Comparison of ENCODE assay signal across 8 mouse cellular contexts in genomic region chr4:58911831-58912628, GRCm38 (mm10). TPM values are rescaled to one million over a fixed set of nuclear protein-coding genes. Genes with fewer than 3 reads are reported as not detected.
DNase-seq lines count a peak whose midpoint lies in the region; ATAC-seq and TF ChIP-seq lines count a peak whose summit lies in the region.

No protein-coding gene starts in this region.

- peak overlapping the region; percentile 93 for H3K4me3 ChIP-seq in embryonic facial prominence, embryonic 11.5 days (ENCODE audit: low read depth, low read length)
- H3K4me3 ChIP-seq in intestine, postnatal 0 days (ENCODE audit: low read depth, low read length), result peak overlapping the region; percentile 77
- H3K4me3 ChIP-seq in midbrain, embryonic 16.5 days (ENCODE audit: low read depth, low read length), result peak overlapping the region; percentile 92

- peak; percentile 50 for DNase-seq in urinary bladder, postnatal 14 days (ENCODE audit: low spot score)
- no peak for DNase-seq in urinary bladder, postnatal 10 days (ENCODE audit: low spot score)
- peak; percentile 70 for DNase-seq in embryonic facial prominence, embryonic 11.5 days (ENCODE audit: low spot score)
- DNase-seq in liver, result peak; percentile 68
- peak; percentile 74 to 84 for DNase-seq in spleen, postnatal 10 days (ENCODE audit: low spot score in 2 of 2)

- H3K27ac ChIP-seq in embryonic facial prominence, embryonic 11.5 days (replicated peaks; ENCODE audit: low read depth, low read length), result peak overlapping the region; percentile 95
- peak overlapping the region; percentile 99 for H3K27ac ChIP-seq in intestine, postnatal 0 days (ENCODE audit: low read depth, low read length)
- peak overlapping the region; percentile 99 for H3K27ac ChIP-seq in midbrain, embryonic 16.5 days (ENCODE audit: low read length)

- H3K27me3 ChIP-seq in embryonic facial prominence, embryonic 11.5 days (ENCODE audit: control insufficient read depth, insufficient read depth, low read length), result no peaks in the 10 kb centered on the region
- H3K27me3 ChIP-seq in intestine, postnatal 0 days (replicated peaks; ENCODE audit: control insufficient read depth, insufficient read depth, low read length), result no peaks in the 10 kb centered on the region
- H3K27me3 ChIP-seq in midbrain, embryonic 16.5 days (ENCODE audit: control insufficient read depth, insufficient read depth, low read depth, low read length), result no peaks in the 10 kb centered on the region

- WGBS in embryonic facial prominence, embryonic 11.5 days, result under 1% methylated on average over 89 of the region's 126 CpGs
- WGBS in intestine, postnatal 0 days, result under 1% methylated on average over 107 of the region's 126 CpGs
- 0% methylated on average over 90 of the region's 126 CpGs for WGBS in midbrain, embryonic 16.5 days

- peak overlapping the region; percentile 61 for H3K4me2 ChIP-seq in embryonic facial prominence, embryonic 11.5 days (ENCODE audit: low read depth, low read length)
- H3K4me2 ChIP-seq in intestine, postnatal 0 days (replicated peaks; ENCODE audit: low read depth), result peak overlapping the region; percentile 76
- H3K4me2 ChIP-seq in midbrain, embryonic 16.5 days (ENCODE audit: low read length), result peak overlapping the region; percentile 85

- no peaks in the 10 kb centered on the region for H3K4me1 ChIP-seq in embryonic facial prominence, embryonic 11.5 days (ENCODE audit: control insufficient read depth, insufficient read depth, low read length)
- H3K4me1 ChIP-seq in intestine, postnatal 0 days (replicated peaks; ENCODE audit: control insufficient read depth, insufficient read depth, low read length), result 0 out of 2 replicates have a peak, but pooled peaks cover 7% of the 10 kb centered on the region
- H3K4me1 ChIP-seq in midbrain, embryonic 16.5 days (ENCODE audit: control insufficient read depth, insufficient read depth, low read length), result peaks cover 16% of the 10 kb centered on the region

- ATAC-seq in embryonic facial prominence, embryonic 11.5 days (replicated peaks; ENCODE audit: insufficient number of reproducible peaks, low FRiP score, low TSS enrichment, low read depth), result peak; percentile 80
- peak; percentile 13 for ATAC-seq in granulocyte monocyte progenitor cell, adult 5-6 weeks (replicated peaks; ENCODE audit: poor library complexity, severe bottlenecking)
- ATAC-seq in intestine, postnatal 0 days, result peak; percentile 57
- ATAC-seq in midbrain, embryonic 16.5 days, result peak; percentile 86

- H3K9ac ChIP-seq in embryonic facial prominence, embryonic 11.5 days (replicated peaks; ENCODE audit: low read length), result peak overlapping the region; percentile 96
- H3K9ac ChIP-seq in intestine, postnatal 0 days (ENCODE audit: low read depth, low read length), result peak overlapping the region; percentile 98
- peak overlapping the region; percentile 98 for H3K9ac ChIP-seq in midbrain, embryonic 16.5 days (ENCODE audit: low read depth, low read length)

- no peaks in the 10 kb centered on the region for H3K9me3 ChIP-seq in embryonic facial prominence, embryonic 11.5 days (replicated peaks; ENCODE audit: control insufficient read depth, low read length)
- no peaks in the 10 kb centered on the region for H3K9me3 ChIP-seq in intestine, postnatal 0 days (ENCODE audit: control insufficient read depth)
- no peaks in the 10 kb centered on the region for H3K9me3 ChIP-seq in midbrain, embryonic 16.5 days (replicated peaks; ENCODE audit: control insufficient read depth, low read length, poor library complexity, severe bottlenecking)

- no peaks in the 10 kb centered on the region for H3K36me3 ChIP-seq in embryonic facial prominence, embryonic 11.5 days (replicated peaks; ENCODE audit: control insufficient read depth, insufficient read depth, low read depth, low read length)
- no peaks in the 10 kb centered on the region for H3K36me3 ChIP-seq in intestine, postnatal 0 days (ENCODE audit: control insufficient read depth, insufficient read depth)
- no peaks in the 10 kb centered on the region for H3K36me3 ChIP-seq in midbrain, embryonic 16.5 days (ENCODE audit: control insufficient read depth, insufficient read depth, low read length)

- TF ChIP-seq CTCF in intestine, postnatal 0 days (IDR thresholded peaks at IDR 0.05; ENCODE audit: low read depth), result no peak

RNA-seq across cellular contexts. Expression of gene Ecpas, which starts 0.5 kb away (rescaled TPM):
- 40.5 and 47.2 TPM in 2 replicates for polyA plus RNA-seq in embryonic facial prominence, embryonic 11.5 days (2014; fragmentation: Nextera tagmentation; extraction: Ambion mirVana)
- 133 and 142 TPM in 2 replicates for total RNA-seq in granulocyte monocyte progenitor cell, adult 5-6 weeks (2014; fragmentation: Nextera tagmentation)
- total RNA-seq in granulocyte monocyte progenitor cell, adult 5-6 weeks (2017), result 88.5 and 92.9 TPM in 2 replicates
- polyA plus RNA-seq in intestine, postnatal 0 days (2015; fragmentation: Nextera tagmentation; extraction: Ambion mirVana), result 14.4 and 15.3 TPM in 2 replicates
- 33.2 and 38.6 TPM in 2 replicates for polyA plus RNA-seq in midbrain, embryonic 16.5 days (2015; fragmentation: Nextera tagmentation; extraction: Ambion mirVana)

RNA-seq across cellular contexts. Expression of gene Zkscan16, which starts 31.4 kb away (rescaled TPM):
- 0.97 and 1.4 TPM in 2 replicates for polyA plus RNA-seq in embryonic facial prominence, embryonic 11.5 days (2014; fragmentation: Nextera tagmentation; extraction: Ambion mirVana)
- not detected in 2 replicates for total RNA-seq in granulocyte monocyte progenitor cell, adult 5-6 weeks (2014; fragmentation: Nextera tagmentation)
- not detected in 2 replicates for total RNA-seq in granulocyte monocyte progenitor cell, adult 5-6 weeks (2017)
- 0.04 and 0.12 TPM in 2 replicates for polyA plus RNA-seq in intestine, postnatal 0 days (2015; fragmentation: Nextera tagmentation; extraction: Ambion mirVana)
- 3.0 and 3.3 TPM in 2 replicates for polyA plus RNA-seq in midbrain, embryonic 16.5 days (2015; fragmentation: Nextera tagmentation; extraction: Ambion mirVana)

Comparison
In these comparisons a context has a peak if more than half of its experiments do, and no peak if none do; other contexts are left out.
1. ATAC-seq: peak in every context shown above with its lines; median percentile 86 in midbrain, embryonic 16.5 days; 80 in embryonic facial prominence, embryonic 11.5 days; 57 in intestine, postnatal 0 days; 13 in granulocyte monocyte progenitor cell, adult 5-6 weeks.